In genomic region chr5:151416988-151417387, GRCm38 (mm10) we compare ENCODE assay signal across 19 mouse cellular contexts. TPM values are rescaled to one million over a fixed set of nuclear protein-coding genes. Genes with fewer than 3 reads are reported as not detected.
DNase-seq lines count a peak whose midpoint lies in the region; ATAC-seq and TF ChIP-seq lines count a peak whose summit lies in the region.
"Had no signal": no experiment of that assay in that cellular context is flagged by ENCODE, and none has a peak within 500 bp of the region (broad histone marks: within the 10 kb centered on the region; RNA-seq: fewer than 3 reads in every experiment).

No protein-coding gene starts in this region.

- DNase-seq in liver = no peak
- peak; percentile 15 for DNase-seq in c-Kit-positive CD71-positive TER-119-negative erythroid progenitor cells, embryonic 14.5 days (ENCODE audit: low read depth)
- DNase-seq in liver, embryonic 14.5 days (ENCODE audit: low read depth in 3 of 3, low spot score in 3 of 3) = peak in 1 of 3 experiments; percentile 20
- no peak for DNase-seq in stomach, postnatal 0 days (ENCODE audit: low spot score)
- DNase-seq in ovary, adult 18-20 months (ENCODE audit: low spot score) = no peak
- DNase-seq: cerebellum, adult 11-12 months; cerebellum, postnatal 10 days; gastrocnemius, postnatal 36 days; heart, adult 11 months; heart, postnatal 36 days had no signal

- no peaks in the 10 kb centered on the region for H3K27me3 ChIP-seq in liver, embryonic 12.5 days (replicated peaks)
- H3K27me3 ChIP-seq in liver, embryonic 14.5 days (ENCODE audit: control insufficient read depth, insufficient read depth, low read length) = no peaks in the 10 kb centered on the region
- no peaks in the 10 kb centered on the region for H3K27me3 ChIP-seq in stomach, postnatal 0 days (ENCODE audit: control insufficient read depth, insufficient read depth, low read length)
- no peaks in the 10 kb centered on the region for H3K27me3 ChIP-seq in kidney, embryonic 16.5 days (ENCODE audit: insufficient read depth, low read length)
- H3K27me3 ChIP-seq: heart, embryonic 13.5 days had no signal

- WGBS in liver, embryonic 12.5 days (ENCODE audit: insufficient replicate concordance) = 2% methylated on average over 1 of the region's 1 CpGs
- 4% methylated on average over 1 of the region's 1 CpGs for WGBS in liver, embryonic 14.5 days (ENCODE audit: insufficient replicate concordance)
- WGBS in stomach, postnatal 0 days = 7% methylated on average over 1 of the region's 1 CpGs
- WGBS in kidney, embryonic 16.5 days = 36% methylated on average over 1 of the region's 1 CpGs

- H3K4me1 ChIP-seq in liver, embryonic 12.5 days = peaks cover 68% of the 10 kb centered on the region
- peaks cover 50 to 53% of the 10 kb centered on the region in 2 experiments for H3K4me1 ChIP-seq in liver, embryonic 14.5 days (replicated peaks; ENCODE audit: control insufficient read depth in 2 of 2, insufficient read depth in 2 of 2, low read length in 1 of 2)
- no peaks in the 10 kb centered on the region; the same call in 1 of the 2 replicates for H3K4me1 ChIP-seq in stomach, postnatal 0 days (replicated peaks; ENCODE audit: control insufficient read depth, insufficient read depth)
- peaks cover 14% of the 10 kb centered on the region for H3K4me1 ChIP-seq in kidney, embryonic 16.5 days (ENCODE audit: insufficient read depth, low read length)

- no peak for TF ChIP-seq EP300 in liver, embryonic 14.5 days (IDR thresholded peaks at IDR 0.05; ENCODE audit: low read depth)
- TF ChIP-seq EP300 in stomach, postnatal 0 days (optimal IDR thresholded peaks at IDR 0.05) = no peak

- ATAC-seq in liver, embryonic 12.5 days = no peak
- ATAC-seq in liver, embryonic 14.5 days (ENCODE audit: insufficient read depth) = no peak
- no peak for ATAC-seq in stomach, postnatal 0 days (ENCODE audit: low FRiP score, low TSS enrichment)
- ATAC-seq in kidney, embryonic 16.5 days (ENCODE audit: low FRiP score, low TSS enrichment) = no peak
- ATAC-seq: forebrain, embryonic 14.5 days; hindbrain, embryonic 16.5 days had no signal

- TF ChIP-seq CTCF in liver, embryonic 14.5 days (IDR thresholded peaks at IDR 0.05; ENCODE audit: low read depth) = no peak
- no peak for TF ChIP-seq CTCF in stomach, postnatal 0 days (IDR thresholded peaks at IDR 0.05; ENCODE audit: low read depth)

- H3K36me3 ChIP-seq in liver, embryonic 12.5 days = no peaks in the 10 kb centered on the region
- H3K36me3 ChIP-seq in liver, embryonic 14.5 days (replicated peaks; ENCODE audit: control insufficient read depth, insufficient read depth, low read depth) = no peaks in the 10 kb centered on the region
- H3K36me3 ChIP-seq in stomach, postnatal 0 days (ENCODE audit: control insufficient read depth, insufficient read depth, low read length) = no peaks in the 10 kb centered on the region
- no peaks in the 10 kb centered on the region for H3K36me3 ChIP-seq in kidney, embryonic 16.5 days (ENCODE audit: insufficient read depth, low read length)
- H3K36me3 ChIP-seq: embryonic facial prominence, embryonic 10.5 days; heart, embryonic 13.5 days had no signal

- peak overlapping the region; percentile 82 for H3K27ac ChIP-seq in liver, embryonic 12.5 days
- peak overlapping the region; percentile 81 for H3K27ac ChIP-seq in liver, embryonic 14.5 days
- H3K27ac ChIP-seq in stomach, postnatal 0 days (replicated peaks) = 0 out of 2 replicates have a peak overlapping the region, but pooled peaks have one; percentile 30
- no peak overlapping the region for H3K27ac ChIP-seq in kidney, embryonic 16.5 days (ENCODE audit: low read length)
- H3K27ac ChIP-seq: embryonic facial prominence, embryonic 10.5 days; heart, embryonic 13.5 days had no signal

- H3K4me3 ChIP-seq in liver, embryonic 12.5 days = no peak overlapping the region
- no peak overlapping the region for H3K4me3 ChIP-seq in liver, embryonic 14.5 days (ENCODE audit: insufficient read depth in 1 of 2, low read depth in 2 of 2, low read length in 2 of 2)
- no peak overlapping the region for H3K4me3 ChIP-seq in stomach, postnatal 0 days (ENCODE audit: low read depth, low read length)
- no peak overlapping the region for H3K4me3 ChIP-seq in kidney, embryonic 16.5 days (ENCODE audit: low read length)
- H3K4me3 ChIP-seq: embryonic facial prominence, embryonic 10.5 days; heart, embryonic 13.5 days had no signal

- H3K9me3 ChIP-seq in liver, embryonic 12.5 days (replicated peaks) = no peaks in the 10 kb centered on the region
- no peaks in the 10 kb centered on the region for H3K9me3 ChIP-seq in liver, embryonic 14.5 days (ENCODE audit: control insufficient read depth, low read length)
- no peaks in the 10 kb centered on the region for H3K9me3 ChIP-seq in stomach, postnatal 0 days (ENCODE audit: control insufficient read depth, low read length)
- no peaks in the 10 kb centered on the region for H3K9me3 ChIP-seq in kidney, embryonic 16.5 days (ENCODE audit: low read length)
- H3K9me3 ChIP-seq: embryonic facial prominence, embryonic 10.5 days; heart, embryonic 13.5 days had no signal

- peak overlapping the region; percentile 31; the same call in 1 of the 2 replicates for H3K4me2 ChIP-seq in liver, embryonic 12.5 days
- H3K4me2 ChIP-seq in liver, embryonic 14.5 days (ENCODE audit: low read depth) = peak overlapping the region; percentile 59
- no peak overlapping the region for H3K4me2 ChIP-seq in stomach, postnatal 0 days (replicated peaks; ENCODE audit: low read depth)
- no peak overlapping the region for H3K4me2 ChIP-seq in kidney, embryonic 16.5 days (replicated peaks; ENCODE audit: low read depth, low read length)
- H3K4me2 ChIP-seq: heart, embryonic 13.5 days had no signal

- H3K9ac ChIP-seq in liver, embryonic 12.5 days = no peak overlapping the region
- no peak overlapping the region for H3K9ac ChIP-seq in liver, embryonic 14.5 days (replicated peaks)
- no peak overlapping the region for H3K9ac ChIP-seq in stomach, postnatal 0 days (ENCODE audit: low read length)
- H3K9ac ChIP-seq in kidney, embryonic 16.5 days (replicated peaks; ENCODE audit: low read length) = no peak overlapping the region
- H3K9ac ChIP-seq: heart, embryonic 13.5 days had no signal

RNA-seq across cellular contexts. Expression of gene Gm42906, which starts 11.0 kb away (rescaled TPM):
- polyA plus RNA-seq in liver, embryonic 12.5 days (2016; fragmentation: Nextera tagmentation; extraction: Ambion mirVana) = not detected in 2 replicates
- not detected in 2 replicates for polyA plus RNA-seq in liver, embryonic 14.5 days (2012; rRNA removed)
- not detected in 2 replicates for polyA plus RNA-seq in liver, embryonic 14.5 days (2014; fragmentation: Nextera tagmentation; extraction: Ambion mirVana)
- 0.52 TPM in 1 of 2 replicates, not detected in the other for polyA plus RNA-seq in stomach, postnatal 0 days (2015; fragmentation: Nextera tagmentation; extraction: Ambion mirVana)
- polyA plus RNA-seq in kidney, embryonic 16.5 days (2015; fragmentation: Nextera tagmentation; extraction: Ambion mirVana) = not detected in 2 replicates
- polyA plus RNA-seq: embryonic facial prominence, embryonic 10.5 days; embryonic facial prominence, embryonic 14.5 days; forebrain, embryonic 14.5 days; heart, embryonic 13.5 days; heart, postnatal 0 days; hindbrain, embryonic 11.5 days; hindbrain, embryonic 16.5 days had no signal

Comparison
In these comparisons a context has a peak if more than half of its experiments do, and no peak if none do; other contexts are left out.
1. H3K4me2 ChIP-seq: peak in liver, embryonic 12.5 days (single experiment) and liver, embryonic 14.5 days (single experiment); none in stomach, postnatal 0 days (single experiment) and kidney, embryonic 16.5 days (single experiment).